Mouse (Mus musculus) hindbrain, embryonic 14.5 days (tissue): ENCODE data around the gene Smpdl3a. TPM values are rescaled to one million over a fixed set of nuclear protein-coding genes. Genes with fewer than 3 reads are reported as not detected.

ENCODE experiments used
- ATAC-seq: fragments of 200-750 bp; cut with Nextera tagmentation; 2 replicates; pipeline ENCODE4 v1.8.0; 2017; ENCODE audit warnings: moderate number of reproducible peaks, mild to moderate bottlenecking, moderate TSS enrichment, moderate library complexity; ENCODE audit not compliant: low FRiP score
- DNase-seq: peaks from one replicate; pipeline ENCODE4 v3.0.0-alpha.2; 2015; ENCODE audit warnings: low spot score
- H3K27ac ChIP-seq: fragments of 300-500 bp; sonication (generic); 2 replicates; pipeline ENCODE4 v1.5.1; 2014; ENCODE audit warnings: mild to moderate bottlenecking, moderate library complexity
- H3K27me3 ChIP-seq: fragments of 300-500 bp; sonication (generic); 2 replicates; pipeline ENCODE4 v1.6.1; 2014; ENCODE audit warnings: mild to moderate bottlenecking, low read length, mixed read lengths; ENCODE audit not compliant: control insufficient read depth, insufficient read depth
- H3K36me3 ChIP-seq: fragments of 300-500 bp; sonication (generic); replicated peaks from 2 replicates; pipeline ENCODE4 v1.6.1; 2014; ENCODE audit not compliant: control insufficient read depth, insufficient read depth
- H3K4me1 ChIP-seq: fragments of 300-500 bp; sonication (generic); replicated peaks from 2 replicates; pipeline ENCODE4 v1.6.1; 2014; ENCODE audit warnings: antibody characterized with exemption, low read length, mixed read lengths; ENCODE audit not compliant: control insufficient read depth, insufficient read depth
- H3K4me2 ChIP-seq: fragments of 300-500 bp; sonication (generic); replicated peaks from 2 replicates; pipeline ENCODE4 v1.6.1; 2014; ENCODE audit warnings: mild to moderate bottlenecking, moderate library complexity
- H3K4me3 ChIP-seq: fragments of 300-500 bp; sonication (generic); replicated peaks from 2 replicates; pipeline ENCODE4 v1.5.1; 2014; ENCODE audit warnings: mild to moderate bottlenecking, low read length
- H3K9ac ChIP-seq: fragments of 300-500 bp; sonication (generic); 2 replicates; pipeline ENCODE4 v1.6.1; 2014
- H3K9me3 ChIP-seq: fragments of 300-500 bp; sonication (generic); 2 replicates; pipeline ENCODE4 v1.6.1; 2016; ENCODE audit warnings: low read length; ENCODE audit not compliant: control insufficient read depth
- WGBS: fragments of 180-500 bp; shearing (Covaris S2); extraction: QIAGEN DNeasy Blood & Tissue Kit; methylation state at CpG from one replicate; pipeline ENCODE4 v1.1.7; 2014; 5-methylcytosine and 5-hydroxymethylcytosine counted together
- polyA plus RNA-seq: library from polyadenylated mRNA; unstranded; fragments of >200 nt; fragmentation: Nextera tagmentation; extraction: Ambion mirVana; gene quantifications from 2 replicates; pipeline ENCODE4 v1.2.1, GENCODE M21; 2014

Gene Smpdl3a
- polyA plus RNA-seq, 1 experiment from 2014 or later: 35.9 TPM

GRCm38 (mm10) chr10:57784131-57784875 lies 9.8 kb upstream of the Smpdl3a start:
- peak overlapping the region; percentile 50 for H3K4me2 ChIP-seq
- no peaks in the 10 kb centered on the region for H3K36me3 ChIP-seq
- no peaks in the 10 kb centered on the region for H3K27me3 ChIP-seq
- peak overlapping the region; percentile 78 for H3K27ac ChIP-seq
- peak overlapping the region; percentile 29 for H3K4me3 ChIP-seq
- DNase-seq (peak; percentile 89), ATAC-seq (peak; percentile 89)
- peak overlapping the region; percentile 54 for H3K9ac ChIP-seq
- no peaks in the 10 kb centered on the region for H3K9me3 ChIP-seq
- 5% methylated on average over 7 of the region's 7 CpGs for WGBS
- peaks cover 10% of the 10 kb centered on the region for H3K4me1 ChIP-seq

- ATAC-seq: no peak
- Histone ChIP-seq H3K9ac (peak within 1 kb of the TSS; percentile 54), H3K9me3 (no peaks in the 10 kb centered on the region), H3K27me3 (no peaks in the 10 kb centered on the region), H3K4me2 (peak within 1 kb of the TSS; percentile 50), H3K27ac (peak within 1 kb of the TSS; percentile 78), H3K4me1 (peaks cover 10% of the 10 kb centered on the region), H3K4me3 (peak within 1 kb of the TSS; percentile 29), H3K36me3 (no peaks in the 10 kb centered on the region)
- DNase-seq: no peak
- 3% methylated on average over 7 of the region's 7 CpGs for WGBS
Observed at GRCm38 (mm10) chr10:57784876-57785150, 9.3 kb upstream of the Smpdl3a start, which contains the start of gene Fabp7. TSS of gene Fabp7 (plus strand) at chr10:57784881.

DNA sequence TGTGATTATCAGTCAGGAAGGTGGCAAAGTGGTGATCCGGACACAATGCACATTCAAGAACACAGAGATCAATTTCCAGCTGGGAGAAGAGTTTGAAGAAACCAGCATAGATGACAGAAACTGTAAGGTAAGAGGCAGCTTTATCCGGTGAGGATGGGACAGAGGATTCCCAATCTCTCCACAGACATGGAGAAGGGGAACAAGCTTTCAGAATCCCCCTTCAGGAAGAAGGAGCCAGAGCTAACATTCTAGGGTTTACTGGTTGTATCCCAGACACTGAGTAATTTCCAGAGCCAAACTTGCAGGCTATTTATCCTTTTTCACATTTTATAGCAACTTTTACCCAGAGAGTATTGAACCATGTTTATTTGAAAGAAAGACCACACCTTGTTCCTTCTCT lies 8.6 kb upstream of the Smpdl3a start:
- DNase-seq (no peak), ATAC-seq (no peak)
- Histone ChIP-seq H3K4me3 (peak overlapping the region; percentile 29), H3K4me1 (peaks cover 10% of the 10 kb centered on the region), H3K9ac (peak overlapping the region; percentile 54), H3K4me2 (peak overlapping the region; percentile 50), H3K9me3 (no peaks in the 10 kb centered on the region), H3K27ac (peak overlapping the region; percentile 77), H3K36me3 (no peaks in the 10 kb centered on the region), H3K27me3 (no peaks in the 10 kb centered on the region)
- 3% methylated on average over 2 of the region's 2 CpGs for WGBS

- ATAC-seq: no peak
- Histone ChIP-seq H3K9me3 (peaks cover 16% of the 10 kb centered on the region; the same call in 1 of the 2 replicates), H3K4me3 (no peak overlapping the region)
Observed at GRCm38 (mm10) chr10:57792957-57793356, 1.2 kb upstream of the Smpdl3a start.

DNA sequence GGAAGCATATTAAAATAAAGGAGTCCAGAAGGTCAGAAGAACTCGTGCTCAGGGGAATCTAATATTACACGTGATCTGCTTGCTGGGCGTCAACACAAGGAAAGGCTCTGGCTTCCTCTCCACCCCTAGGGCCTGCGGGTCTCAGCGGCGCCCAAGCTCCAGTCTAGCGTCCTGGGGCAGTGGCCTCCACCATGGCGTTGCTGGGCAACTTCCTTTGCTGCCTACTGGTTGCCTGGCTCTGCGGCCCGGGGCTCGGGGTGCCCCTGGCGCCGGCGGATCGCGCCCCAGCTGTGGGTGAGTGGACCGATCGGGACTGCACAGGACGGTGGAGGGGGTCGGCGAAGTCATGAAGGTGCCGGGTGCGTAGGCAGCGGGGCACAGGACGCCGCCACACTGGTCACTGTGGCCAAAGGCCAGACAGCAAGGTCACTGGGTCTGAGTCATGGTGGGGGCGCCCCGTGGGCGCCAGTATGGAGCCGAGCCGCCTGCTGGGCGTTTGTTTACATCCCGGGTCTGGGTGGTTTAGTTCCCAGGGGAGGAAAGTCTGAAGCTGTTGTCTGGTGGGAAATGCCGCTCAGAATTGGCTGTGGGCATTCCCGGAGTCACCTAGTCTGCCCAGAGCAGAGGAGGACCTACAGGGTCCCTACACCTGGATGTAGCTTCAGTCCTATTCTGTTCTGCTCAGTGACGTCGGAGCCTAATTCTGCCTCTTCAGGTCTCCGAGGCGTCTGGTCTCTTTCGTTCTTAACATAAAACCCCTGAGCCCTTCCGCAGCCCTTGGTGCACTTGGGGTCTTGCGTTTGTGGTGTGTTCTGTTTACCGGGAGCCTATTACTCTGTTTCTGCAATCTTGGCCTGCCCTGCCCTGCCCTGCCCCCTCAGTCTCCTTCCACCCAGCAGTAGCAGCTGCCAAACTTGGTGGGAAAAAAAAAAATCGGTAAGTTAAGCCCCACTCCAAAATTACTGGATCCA lies 641 bp downstream of the Smpdl3a start:
- H3K4me1 ChIP-seq: peaks cover 11% of the 10 kb centered on the region
- peak; percentile 78 for ATAC-seq
- H3K27ac ChIP-seq: peak overlapping the region; percentile 74
- peak; percentile 56 for DNase-seq
- H3K9ac ChIP-seq: peak overlapping the region; percentile 79
- H3K36me3 ChIP-seq: no peaks in the 10 kb centered on the region
- no peaks in the 10 kb centered on the region for H3K27me3 ChIP-seq
- peak overlapping the region; percentile 99 for H3K4me2 ChIP-seq
- H3K9me3 ChIP-seq: peaks cover 16% of the 10 kb centered on the region; the same call in 1 of the 2 replicates
- H3K4me3 ChIP-seq: peak overlapping the region; percentile 72
- WGBS: 2% methylated on average over 44 of the region's 44 CpGs

More at GRCm38 (mm10) chr10:57792957-57793356, 1.2 kb upstream of the Smpdl3a start:
- Histone ChIP-seq H3K36me3 (no peaks in the 10 kb centered on the region), H3K27ac (no peak overlapping the region), H3K4me2 (no peak overlapping the region), H3K27me3 (no peaks in the 10 kb centered on the region), H3K4me1 (peaks cover 11% of the 10 kb centered on the region), H3K9ac (no peak overlapping the region)
- WGBS: 93% methylated on average over 1 of the region's 1 CpGs
- no peak for DNase-seq

DNA sequence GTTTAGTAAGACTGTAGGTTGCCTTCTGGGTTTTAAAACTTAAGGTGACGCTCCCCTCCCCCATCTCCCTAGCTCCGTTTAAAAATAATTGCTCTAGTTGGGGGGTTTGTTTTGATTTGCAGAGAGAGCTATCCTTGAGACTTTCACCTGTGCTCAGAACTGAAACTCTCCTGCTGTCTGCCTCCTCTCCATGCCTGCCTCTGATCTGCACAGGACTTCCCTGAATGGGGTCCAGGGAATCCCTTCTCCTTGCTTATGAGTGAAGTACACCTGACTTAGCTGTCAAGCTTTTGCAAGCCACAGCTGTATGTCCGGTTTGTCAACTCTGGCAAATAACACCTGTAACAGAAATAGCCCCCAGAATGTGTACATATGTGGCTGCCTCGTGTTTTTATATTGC lies 1.4 kb downstream of the Smpdl3a start:
- Histone ChIP-seq H3K36me3 (no peaks in the 10 kb centered on the region), H3K4me2 (peak overlapping the region; percentile 99), H3K9ac (peak overlapping the region; percentile 79; the same call in 1 of the 2 replicates), H3K27me3 (no peaks in the 10 kb centered on the region), H3K4me3 (peak overlapping the region; percentile 72), H3K27ac (peak overlapping the region; percentile 28; the same call in 1 of the 2 replicates), H3K9me3 (peaks cover 16% of the 10 kb centered on the region; the same call in 1 of the 2 replicates), H3K4me1 (peaks cover 11% of the 10 kb centered on the region)
- 49% methylated on average over 4 of the region's 4 CpGs for WGBS
- ATAC-seq (no peak), DNase-seq (no peak)

- no peak overlapping the region for H3K9ac ChIP-seq
- H3K4me3 ChIP-seq: no peak overlapping the region
- peak overlapping the region; percentile 99 for H3K4me2 ChIP-seq
- ATAC-seq: peak; percentile 49; the same call in 1 of the 2 replicates
- H3K9me3 ChIP-seq: peaks cover 16% of the 10 kb centered on the region; the same call in 1 of the 2 replicates
- H3K36me3 ChIP-seq: no peaks in the 10 kb centered on the region
- DNase-seq: no peak
- no peak overlapping the region for H3K27ac ChIP-seq
- 53% methylated on average over 4 of the region's 4 CpGs for WGBS
- H3K27me3 ChIP-seq: no peaks in the 10 kb centered on the region
- peaks cover 11% of the 10 kb centered on the region for H3K4me1 ChIP-seq
Observed at GRCm38 (mm10) chr10:57796057-57796456, 1.9 kb downstream of the Smpdl3a start.

- no peaks in the 10 kb centered on the region for H3K27me3 ChIP-seq
- DNase-seq (no peak), ATAC-seq (no peak)
- H3K9ac ChIP-seq: no peak overlapping the region
- no peak overlapping the region for H3K4me2 ChIP-seq
- peaks cover 5% of the 10 kb centered on the region for H3K4me1 ChIP-seq
- no peaks in the 10 kb centered on the region for H3K9me3 ChIP-seq
- H3K4me3 ChIP-seq: no peak overlapping the region
- H3K27ac ChIP-seq: no peak overlapping the region
- 90% methylated on average over 1 of the region's 1 CpGs for WGBS
- H3K36me3 ChIP-seq: no peaks in the 10 kb centered on the region
Observed at GRCm38 (mm10) chr10:57799486-57799885, 5.4 kb downstream of the Smpdl3a start.

GRCm38 (mm10) chr10:57807754-57808153 lies 13.6 kb downstream of the Smpdl3a start:
- Histone ChIP-seq H3K36me3 (no peaks in the 10 kb centered on the region; the same call in 1 of the 2 replicates), H3K27me3 (no peaks in the 10 kb centered on the region), H3K4me2 (no peak overlapping the region), H3K4me3 (no peak overlapping the region), H3K27ac (no peak overlapping the region), H3K4me1 (no peaks in the 10 kb centered on the region), H3K9me3 (no peaks in the 10 kb centered on the region), H3K9ac (no peak overlapping the region)
- 95% methylated on average over 6 of the region's 6 CpGs for WGBS
- ATAC-seq: no peak
- DNase-seq: no peak
